Mouse (Mus musculus): ENCODE results near the gene Gm30191. TPM values are rescaled to one million over a fixed set of nuclear protein-coding genes. Genes with fewer than 3 reads are reported as not detected.
A peak's percentile ranks its signal among the peaks of the same experiment; 100 is the strongest.

Gene Gm30191
- polyA plus RNA-seq, 1 experiment from 2014 or later: not detected

DNA sequence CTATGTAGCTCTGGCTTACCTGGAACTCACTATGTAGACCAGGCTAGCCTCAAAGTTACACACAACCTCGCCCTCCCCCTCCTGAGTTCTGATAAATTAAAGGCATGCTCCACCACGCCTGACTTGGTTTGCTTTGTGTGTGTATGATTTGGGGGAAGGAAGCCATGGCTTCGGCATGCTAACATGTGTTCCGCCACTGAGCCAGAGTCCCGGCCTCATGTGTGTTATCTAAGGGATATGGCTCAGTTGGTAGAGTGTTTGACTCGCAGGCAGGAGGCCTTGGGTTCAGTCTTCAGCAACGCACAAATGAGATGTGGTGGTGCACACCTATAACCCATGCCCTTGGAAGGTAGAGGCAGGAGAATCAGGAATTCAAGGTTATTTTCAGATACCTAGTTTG is 25.2 kb downstream of the Gm30191 start:
- no peaks in the 10 kb centered on the region for H3K9me3 ChIP-seq (ENCODE audit: control insufficient read depth, low read depth, low read length)
- WGBS: 83% methylated on average over 7 of the region's 7 CpGs
- H3K27me3 ChIP-seq (ENCODE audit: control insufficient read depth, insufficient read depth, low read length): no peaks in the 10 kb centered on the region
- no peak for ATAC-seq (ENCODE audit: insufficient number of reproducible peaks, insufficient read depth, low FRiP score, low read depth)
- H3K9ac ChIP-seq (replicated peaks; ENCODE audit: low read depth, low read length): no peak overlapping the region
- H3K27ac ChIP-seq (ENCODE audit: low read length): no peak overlapping the region
- no peaks in the 10 kb centered on the region for H3K4me1 ChIP-seq (ENCODE audit: control insufficient read depth, insufficient read depth, low read length)
- H3K4me3 ChIP-seq (ENCODE audit: low read depth, low read length): no peak overlapping the region
- no peak overlapping the region for H3K4me2 ChIP-seq (replicated peaks; ENCODE audit: low read depth, low read length)
- H3K36me3 ChIP-seq (ENCODE audit: control insufficient read depth, insufficient read depth, low read length): peaks cover 7% of the 10 kb centered on the region

DNA sequence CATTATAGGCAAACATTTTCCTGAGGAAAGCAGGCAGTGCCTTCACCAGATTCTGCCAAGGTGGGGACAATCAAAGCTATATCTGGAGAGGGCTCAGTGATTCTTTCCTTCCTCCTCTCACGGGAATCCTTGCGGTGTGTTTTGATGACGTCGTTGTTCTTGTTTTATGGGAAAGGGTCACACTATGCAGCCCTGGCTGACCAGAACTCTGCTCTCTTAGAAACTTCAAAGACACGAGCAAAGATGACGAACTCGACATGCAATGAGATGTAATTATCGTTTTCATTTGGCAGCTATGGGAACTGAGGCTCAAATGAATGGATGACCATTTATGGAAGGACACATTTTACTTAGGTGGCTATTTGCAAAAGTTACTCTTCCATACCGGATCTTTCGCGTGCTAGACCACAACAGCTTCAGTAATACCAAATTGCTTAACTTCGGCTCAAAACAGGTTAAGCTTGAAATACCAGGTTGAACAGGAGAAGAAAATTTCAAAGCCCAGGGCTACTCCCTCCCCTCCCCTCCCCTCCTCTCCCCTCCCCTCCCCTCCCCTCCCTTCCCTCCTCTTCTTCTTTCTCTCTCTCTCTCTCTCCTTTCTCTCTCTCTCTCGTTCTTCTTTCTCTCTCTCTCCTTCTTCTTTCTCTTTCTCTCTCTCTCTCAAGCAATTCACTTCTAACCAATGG is 26.1 kb downstream of the Gm30191 start:
- WGBS: 21% methylated on average over 12 of the region's 13 CpGs
- H3K36me3 ChIP-seq (ENCODE audit: control insufficient read depth, insufficient read depth, low read length): peaks cover 16% of the 10 kb centered on the region
- no peak overlapping the region for H3K9ac ChIP-seq (replicated peaks; ENCODE audit: low read depth, low read length)
- peak overlapping the region; percentile 35 for H3K4me2 ChIP-seq (replicated peaks; ENCODE audit: low read depth, low read length)
- no peak for ATAC-seq (ENCODE audit: insufficient number of reproducible peaks, insufficient read depth, low FRiP score, low read depth)
- H3K4me1 ChIP-seq (ENCODE audit: control insufficient read depth, insufficient read depth, low read length): no peaks in the 10 kb centered on the region
- peak overlapping the region; percentile 21; the same call in 1 of the 2 replicates for H3K27ac ChIP-seq (ENCODE audit: low read length)
- no peaks in the 10 kb centered on the region for H3K9me3 ChIP-seq (ENCODE audit: control insufficient read depth, low read depth, low read length)
- H3K4me3 ChIP-seq (ENCODE audit: low read depth, low read length): 0 out of 2 replicates have a peak overlapping the region, but pooled peaks have one; percentile 12
- no peaks in the 10 kb centered on the region for H3K27me3 ChIP-seq (ENCODE audit: control insufficient read depth, insufficient read depth, low read length)

DNA sequence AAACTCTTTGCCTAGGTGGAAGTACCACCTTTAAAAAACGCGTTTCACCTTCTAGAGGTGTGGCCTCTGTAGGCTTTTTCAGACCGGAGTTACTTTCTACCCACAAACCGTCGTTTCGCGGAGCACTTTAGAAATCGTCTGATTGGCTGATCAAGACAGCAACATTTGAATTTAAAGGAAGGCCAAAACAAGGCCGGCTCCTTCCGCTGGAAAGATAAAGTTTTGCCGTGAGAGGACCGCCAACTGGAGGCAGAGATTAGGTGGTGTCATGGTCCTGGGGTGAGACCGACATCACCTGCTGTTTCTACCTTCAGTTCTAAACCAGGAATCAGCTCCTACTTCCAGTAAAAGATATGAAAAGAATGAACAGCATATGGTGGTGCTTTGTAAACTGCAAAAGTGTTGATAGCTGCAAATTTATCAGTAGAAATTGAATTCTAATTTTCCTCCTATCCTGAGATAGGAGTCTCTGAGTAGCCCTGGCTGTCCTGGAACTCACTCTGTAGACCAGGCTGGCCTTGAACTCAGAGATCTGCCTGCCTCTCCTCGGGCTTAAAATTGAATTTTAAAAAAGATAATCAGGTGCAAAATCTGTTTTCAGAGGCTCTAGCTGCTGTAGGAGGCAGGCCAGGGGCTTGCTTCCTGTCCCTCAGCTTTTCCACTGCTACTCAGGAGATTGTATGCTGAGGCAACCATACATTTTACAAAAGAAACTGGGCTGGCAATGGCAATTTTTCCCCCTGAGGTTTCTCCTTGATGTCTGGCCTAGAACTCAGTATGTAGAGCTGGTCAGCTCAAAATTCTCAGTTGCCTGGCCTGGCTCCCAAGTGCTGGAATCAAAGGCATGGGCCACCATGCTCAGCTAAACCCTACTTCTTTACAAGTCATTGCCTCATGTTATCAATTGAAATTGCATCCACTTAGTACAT is 26.9 kb downstream of the Gm30191 start:
- Histone ChIP-seq H3K9me3 (ENCODE audit: control insufficient read depth, low read depth, low read length) (no peaks in the 10 kb centered on the region), H3K4me3 (ENCODE audit: low read depth, low read length) (peak overlapping the region; percentile 12; the same call in 1 of the 2 replicates), H3K36me3 (ENCODE audit: control insufficient read depth, insufficient read depth, low read length) (peaks cover 22% of the 10 kb centered on the region), H3K9ac (replicated peaks; ENCODE audit: low read depth, low read length) (no peak overlapping the region), H3K27me3 (ENCODE audit: control insufficient read depth, insufficient read depth, low read length) (no peaks in the 10 kb centered on the region), H3K4me1 (ENCODE audit: control insufficient read depth, insufficient read depth, low read length) (no peaks in the 10 kb centered on the region), H3K27ac (ENCODE audit: low read length) (peak overlapping the region; percentile 21; the same call in 1 of the 2 replicates), H3K4me2 (replicated peaks; ENCODE audit: low read depth, low read length) (peak overlapping the region; percentile 35)
- WGBS: 5% methylated on average over 14 of the region's 14 CpGs
- ATAC-seq (ENCODE audit: insufficient number of reproducible peaks, insufficient read depth, low FRiP score, low read depth): peak; percentile 61; the same call in 1 of the 2 replicates

DNA sequence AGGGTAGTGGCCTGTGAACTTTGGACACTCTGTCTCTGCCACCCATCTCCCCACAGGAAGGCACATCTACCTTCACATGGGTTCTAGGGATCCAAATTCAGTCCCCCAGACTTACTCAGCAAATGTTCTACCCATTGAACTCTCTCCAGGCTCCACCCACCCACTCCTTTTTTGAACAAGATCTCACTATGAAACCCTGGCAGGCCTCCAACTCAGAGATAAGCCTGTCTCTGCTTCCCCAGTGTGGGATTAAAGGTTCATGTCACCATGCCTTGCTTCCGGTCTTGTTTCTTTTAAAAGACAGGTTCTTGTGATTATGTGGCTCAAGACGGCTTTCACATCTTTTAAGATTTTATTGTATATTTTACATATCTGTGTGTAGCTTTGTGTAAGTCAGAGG is 38.2 kb downstream of the Gm30191 start:
- Histone ChIP-seq H3K9me3 (ENCODE audit: control insufficient read depth, low read depth, low read length) (no peaks in the 10 kb centered on the region), H3K4me2 (replicated peaks; ENCODE audit: low read depth, low read length) (no peak overlapping the region), H3K36me3 (ENCODE audit: control insufficient read depth, insufficient read depth, low read length) (peaks cover 13% of the 10 kb centered on the region; the same call in 1 of the 2 replicates), H3K27me3 (ENCODE audit: control insufficient read depth, insufficient read depth, low read length) (no peaks in the 10 kb centered on the region), H3K9ac (replicated peaks; ENCODE audit: low read depth, low read length) (no peak overlapping the region), H3K4me1 (ENCODE audit: control insufficient read depth, insufficient read depth, low read length) (peaks cover 17% of the 10 kb centered on the region), H3K27ac (ENCODE audit: low read length) (no peak overlapping the region), H3K4me3 (ENCODE audit: low read depth, low read length) (no peak overlapping the region)
- 73% methylated on average over 2 of the region's 2 CpGs for WGBS
- no peak for ATAC-seq (ENCODE audit: insufficient number of reproducible peaks, insufficient read depth, low FRiP score, low read depth)

DNA sequence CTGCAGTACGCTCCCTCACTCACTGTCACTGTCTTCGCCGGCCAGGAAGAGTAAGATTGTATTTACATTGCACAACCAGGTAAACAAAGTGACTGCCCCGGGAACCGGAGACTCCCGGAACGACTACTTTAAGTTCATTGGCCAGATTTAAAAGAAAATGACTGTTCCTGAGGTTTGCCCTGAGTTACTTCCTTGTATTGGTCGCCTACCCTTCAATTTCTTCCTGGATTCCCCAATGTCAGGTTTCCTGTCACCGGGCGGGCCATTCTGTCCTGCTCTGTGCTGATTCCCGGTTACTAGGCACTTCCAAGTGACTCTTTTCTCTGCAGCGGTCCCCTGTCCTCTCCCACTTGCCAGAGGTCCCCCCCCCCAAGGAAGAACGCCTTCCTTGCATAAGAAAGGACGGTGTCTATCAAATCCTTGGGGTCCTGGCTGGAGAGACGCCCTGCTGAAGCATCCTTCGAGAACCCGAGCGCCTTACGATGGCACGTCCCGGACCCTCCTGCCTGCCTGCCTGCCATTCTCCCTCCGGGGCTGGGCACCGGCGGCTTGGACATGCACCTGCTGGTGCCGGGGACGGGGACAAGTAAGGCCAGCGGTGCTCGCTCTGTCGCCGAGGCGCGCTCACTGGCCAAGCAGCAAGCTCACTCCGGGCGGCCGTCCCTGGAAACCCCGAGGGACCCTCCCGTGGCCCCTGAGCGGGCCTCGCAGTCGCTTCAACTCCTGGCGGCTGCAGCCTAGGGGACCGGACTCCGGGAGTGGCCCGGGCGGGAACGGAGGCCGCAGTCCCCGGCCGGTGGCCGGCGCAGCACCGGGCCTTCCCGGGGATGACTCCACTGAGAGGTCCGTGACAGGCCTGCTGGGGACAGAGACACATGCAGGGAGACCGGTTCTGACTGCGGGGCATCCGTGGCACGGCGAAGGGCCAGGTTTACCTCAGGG is 39.8 kb downstream of the Gm30191 start:
- Histone ChIP-seq H3K9me3 (ENCODE audit: control insufficient read depth, low read depth, low read length) (no peaks in the 10 kb centered on the region), H3K4me1 (ENCODE audit: control insufficient read depth, insufficient read depth, low read length) (peaks cover 17% of the 10 kb centered on the region), H3K27ac (ENCODE audit: low read length) (peak overlapping the region; percentile 44), H3K4me2 (replicated peaks; ENCODE audit: low read depth, low read length) (peak overlapping the region; percentile 81), H3K4me3 (ENCODE audit: low read depth, low read length) (peak overlapping the region; percentile 100), H3K9ac (replicated peaks; ENCODE audit: low read depth, low read length) (peak overlapping the region; percentile 98), H3K36me3 (ENCODE audit: control insufficient read depth, insufficient read depth, low read length) (peaks cover 13% of the 10 kb centered on the region; the same call in 1 of the 2 replicates), H3K27me3 (ENCODE audit: control insufficient read depth, insufficient read depth, low read length) (no peaks in the 10 kb centered on the region)
- 1% methylated on average over 55 of the region's 59 CpGs for WGBS
- ATAC-seq (ENCODE audit: insufficient number of reproducible peaks, insufficient read depth, low FRiP score, low read depth): peak; percentile 17; the same call in 1 of the 2 replicates

DNA sequence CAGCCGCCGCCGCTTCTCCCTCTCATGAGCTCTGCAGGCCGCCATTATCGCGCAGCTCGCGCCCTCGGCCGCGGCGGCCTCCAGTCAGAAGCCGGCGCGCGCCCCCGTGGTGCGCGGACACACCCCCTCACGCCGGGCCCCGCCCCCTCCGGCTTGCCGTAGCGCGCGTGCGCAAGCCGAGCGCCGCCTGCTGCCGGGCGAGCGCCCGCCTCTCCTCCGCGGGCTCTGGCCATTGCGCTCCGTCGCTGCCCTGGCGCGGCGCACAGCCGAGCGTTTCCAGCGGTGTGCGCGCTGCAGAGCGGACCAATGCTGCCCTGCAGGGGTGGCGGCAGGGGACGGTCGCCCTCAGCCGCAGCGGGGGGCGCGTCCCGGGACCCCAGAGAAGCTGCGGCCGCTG is 40.4 kb downstream of the Gm30191 start:
- Histone ChIP-seq H3K9me3 (ENCODE audit: control insufficient read depth, low read depth, low read length) (no peaks in the 10 kb centered on the region), H3K4me2 (replicated peaks; ENCODE audit: low read depth, low read length) (peak overlapping the region; percentile 81)
- WGBS: 1% methylated on average over 56 of the region's 59 CpGs

DNA sequence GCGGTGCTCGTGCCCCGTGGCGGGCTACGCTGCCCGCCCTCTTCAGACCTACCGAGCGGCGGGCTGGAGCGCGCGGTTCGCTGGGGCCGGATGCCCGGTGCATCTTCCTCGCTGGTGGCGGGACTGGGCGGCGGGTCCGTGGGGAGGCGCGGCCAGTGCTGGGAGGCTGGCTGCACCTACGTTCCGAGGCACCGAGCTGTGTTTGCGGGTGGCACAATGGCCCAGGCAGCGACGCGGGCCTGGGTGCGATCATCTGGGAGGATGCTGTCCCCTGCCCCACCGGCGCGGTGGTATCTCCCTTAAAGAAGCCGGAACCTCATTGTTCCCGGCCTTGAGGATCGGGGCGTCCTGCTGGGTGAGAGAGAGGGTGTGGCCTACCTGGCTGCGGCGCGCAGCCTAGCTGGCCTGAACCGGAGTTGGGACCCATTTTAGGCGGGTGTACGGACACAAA is 40.9 kb downstream of the Gm30191 start, which contains the start of gene Pdik1l:
Gene Pdik1l (minus strand): TSS at position 321 of the 451 bp plus-strand sequence.
- Histone ChIP-seq H3K4me2 (replicated peaks; ENCODE audit: low read depth, low read length) (peak within 1 kb of the TSS; percentile 81), H3K4me3 (ENCODE audit: low read depth, low read length) (peak within 1 kb of the TSS; percentile 100), H3K4me1 (ENCODE audit: control insufficient read depth, insufficient read depth, low read length) (peaks cover 17% of the 10 kb centered on the region), H3K27ac (ENCODE audit: low read length) (peak within 1 kb of the TSS; percentile 100), H3K27me3 (ENCODE audit: control insufficient read depth, insufficient read depth, low read length) (no peaks in the 10 kb centered on the region), H3K9ac (replicated peaks; ENCODE audit: low read depth, low read length) (peak within 1 kb of the TSS; percentile 98), H3K36me3 (ENCODE audit: control insufficient read depth, insufficient read depth, low read length) (peaks cover 9% of the 10 kb centered on the region; the same call in 1 of the 2 replicates), H3K9me3 (ENCODE audit: control insufficient read depth, low read depth, low read length) (no peaks in the 10 kb centered on the region)
- 0% methylated on average over 42 of the region's 43 CpGs for WGBS
- peak; percentile 72 for ATAC-seq (ENCODE audit: insufficient number of reproducible peaks, insufficient read depth, low FRiP score, low read depth)

More for the DNA sequence above, 40.4 kb downstream of the Gm30191 start:
- Histone ChIP-seq H3K4me3 (ENCODE audit: low read depth, low read length) (peak overlapping the region; percentile 100), H3K27ac (ENCODE audit: low read length) (peak overlapping the region; percentile 100), H3K9ac (replicated peaks; ENCODE audit: low read depth, low read length) (peak overlapping the region; percentile 98), H3K27me3 (ENCODE audit: control insufficient read depth, insufficient read depth, low read length) (no peaks in the 10 kb centered on the region), H3K4me1 (ENCODE audit: control insufficient read depth, insufficient read depth, low read length) (peaks cover 17% of the 10 kb centered on the region), H3K36me3 (ENCODE audit: control insufficient read depth, insufficient read depth, low read length) (peaks cover 9% of the 10 kb centered on the region; the same call in 1 of the 2 replicates)
- peak; percentile 92 for ATAC-seq (ENCODE audit: insufficient number of reproducible peaks, insufficient read depth, low FRiP score, low read depth)

All from stomach, embryonic 14.5 days (tissue).